Mouse (Mus musculus): Measurements from ENCODE around the gene Scoc. TPM values are rescaled to one million over a fixed set of nuclear protein-coding genes. Genes with fewer than 3 reads are reported as not detected.
A peak's percentile ranks its signal among the peaks of the same experiment; 100 is the strongest.
"Not testable (repeated sequence)": the region's sequence is repeated elsewhere in the genome, so short reads cannot be mapped to it uniquely, and the experiment has no call there.

The Scoc gene
- 10 to 100 TPM; 80.2 to 90.2 TPM for total RNA-seq (2021)
- long read RNA-seq, experiment 1, transcript Scoc-203 (4 exons, 409 nt): major isoform, 25 of 30 reads
- long read RNA-seq, experiment 1, partial matches to known transcripts: 2 of 30 reads
- long read RNA-seq, experiment 1, other reads (novel, unspliced or antisense): 0 of 30 reads
- long read RNA-seq, experiment 2, transcript Scoc-203 (4 exons, 409 nt): major isoform, 39 of 44 reads
- long read RNA-seq, experiment 2, partial matches to known transcripts: 0 of 44 reads
- long read RNA-seq, experiment 2, other reads (novel, unspliced or antisense): 3 of 44 reads

DNA sequence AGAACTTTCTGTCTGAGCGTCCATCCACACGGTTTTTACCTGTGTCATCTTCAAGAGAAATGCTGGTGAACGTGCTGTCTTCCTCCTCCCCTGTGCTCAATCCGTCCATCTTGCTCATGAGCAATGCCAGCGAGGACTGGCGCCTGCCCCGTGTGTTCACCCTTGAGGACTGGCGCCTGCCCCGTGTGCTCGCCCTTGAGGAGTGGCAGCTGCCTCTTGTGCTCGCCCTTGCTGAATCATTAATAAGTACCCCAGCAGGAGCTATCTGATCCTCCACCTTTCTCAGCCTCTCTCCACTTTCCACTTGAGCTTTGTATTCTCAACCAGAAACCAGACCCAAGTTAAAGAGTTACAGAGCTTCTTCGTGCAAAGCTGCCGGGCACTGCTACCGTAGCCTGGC lies at the start of gene Scoc:
Gene Scoc, minus strand, starts transcription at position 170 of the 400 bp plus-strand sequence.
- DNase-seq (ENCODE audit: low spot score in 2 of 2): no peak

DNA sequence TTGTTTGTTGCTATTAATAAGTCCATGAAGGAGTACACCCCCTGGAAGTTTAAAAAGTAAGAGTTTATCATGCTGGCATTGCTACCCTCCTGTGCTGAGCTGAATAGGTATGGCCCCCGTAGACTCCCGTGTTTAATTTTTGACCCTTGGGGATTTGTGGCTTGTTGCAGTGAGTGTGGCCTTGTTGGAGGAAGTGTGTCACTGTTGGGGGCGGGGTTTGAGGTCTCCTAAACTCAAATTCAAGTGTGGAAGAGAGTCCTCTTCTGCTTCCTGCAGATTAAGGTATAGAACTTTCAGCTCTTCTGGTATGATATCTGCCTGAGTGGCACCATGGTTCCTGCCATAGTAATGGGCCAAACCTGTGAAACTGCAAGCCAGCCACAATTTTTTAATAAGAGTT lies 1.4 kb upstream of the Scoc start:
- no peak for DNase-seq (ENCODE audit: low spot score in 2 of 2)

DNA sequence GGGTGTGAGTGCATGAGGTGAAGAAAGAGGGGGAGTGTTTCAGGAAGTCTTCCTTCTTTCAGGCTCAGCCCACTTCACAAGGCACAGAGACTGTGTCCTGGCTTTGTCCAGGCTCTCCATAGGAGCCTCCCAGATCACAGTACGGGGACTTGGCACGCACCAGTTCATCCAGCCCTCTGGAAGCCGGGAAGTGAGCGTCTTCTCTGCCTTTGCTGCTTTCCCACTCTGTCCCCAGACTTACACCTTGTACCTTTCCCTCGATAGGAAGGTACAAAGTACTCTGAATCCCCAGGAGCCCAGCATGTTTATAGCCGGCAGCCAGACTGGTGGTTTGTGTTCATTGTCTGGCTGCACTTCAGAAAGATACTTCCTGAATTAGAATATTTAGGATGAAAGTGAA lies 1.1 kb downstream of the Scoc start:
- DNase-seq (ENCODE audit: low spot score in 2 of 2): no peak

DNA sequence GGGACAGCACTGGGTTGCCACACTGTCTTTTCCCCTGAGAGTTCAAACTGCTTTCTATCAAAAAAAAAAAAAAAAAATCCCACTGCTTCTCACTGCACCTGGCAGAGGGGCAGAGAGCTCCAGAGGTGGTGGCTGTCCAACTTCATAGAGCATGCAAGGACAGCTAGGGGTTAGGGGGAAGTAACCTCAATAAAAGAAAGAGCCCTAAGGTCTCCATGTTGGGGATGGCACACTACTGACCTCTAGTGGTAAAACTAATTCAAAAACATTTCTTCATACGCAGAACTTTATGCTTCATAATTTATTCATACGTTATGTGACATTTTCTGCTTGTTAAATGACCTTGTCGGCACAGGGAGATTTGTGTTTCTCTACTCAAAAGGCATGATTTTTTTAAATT lies 7.1 kb downstream of the Scoc start:
- DNase-seq (ENCODE audit: low spot score in 2 of 2): no peak

DNA sequence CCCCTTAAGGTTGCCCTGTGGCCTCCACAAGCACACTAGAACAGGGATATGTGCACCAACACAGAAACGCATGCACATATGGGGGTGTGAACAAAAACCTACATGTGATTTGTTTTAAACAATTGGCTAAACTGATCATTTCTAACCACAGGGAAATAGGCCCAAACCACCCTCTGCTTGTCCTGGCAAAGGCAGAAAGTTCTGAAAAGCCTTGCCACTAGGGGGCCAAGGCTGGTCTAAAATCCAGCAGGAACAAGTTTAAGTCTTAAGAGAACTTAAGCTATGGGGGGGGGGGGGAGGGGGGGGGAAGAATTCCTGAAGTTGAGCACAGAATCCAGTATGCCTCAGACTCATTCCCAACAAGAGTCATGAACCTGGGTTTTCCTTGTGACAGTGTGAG lies 8.2 kb downstream of the Scoc start:
- DNase-seq (ENCODE audit: low spot score in 2 of 2): no peak

DNA sequence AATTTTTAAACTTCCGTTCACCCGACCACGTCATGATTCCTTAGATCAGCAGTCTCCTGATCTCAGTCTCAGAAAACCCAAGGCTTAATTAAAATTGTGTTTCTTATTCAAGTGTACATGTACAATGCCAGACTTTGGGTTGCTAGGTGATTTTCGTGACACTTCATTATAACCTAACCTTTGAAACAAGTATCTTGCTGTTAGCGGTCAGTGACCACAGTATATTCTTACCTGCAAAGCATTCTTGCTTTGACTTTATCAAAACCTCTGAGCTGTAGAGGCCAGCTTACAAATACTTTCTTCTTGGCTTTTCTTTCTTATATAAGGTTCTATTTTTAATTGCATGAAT lies 15.2 kb downstream of the Scoc start:
- DNase-seq (ENCODE audit: low spot score in 2 of 2): no peak

DNA sequence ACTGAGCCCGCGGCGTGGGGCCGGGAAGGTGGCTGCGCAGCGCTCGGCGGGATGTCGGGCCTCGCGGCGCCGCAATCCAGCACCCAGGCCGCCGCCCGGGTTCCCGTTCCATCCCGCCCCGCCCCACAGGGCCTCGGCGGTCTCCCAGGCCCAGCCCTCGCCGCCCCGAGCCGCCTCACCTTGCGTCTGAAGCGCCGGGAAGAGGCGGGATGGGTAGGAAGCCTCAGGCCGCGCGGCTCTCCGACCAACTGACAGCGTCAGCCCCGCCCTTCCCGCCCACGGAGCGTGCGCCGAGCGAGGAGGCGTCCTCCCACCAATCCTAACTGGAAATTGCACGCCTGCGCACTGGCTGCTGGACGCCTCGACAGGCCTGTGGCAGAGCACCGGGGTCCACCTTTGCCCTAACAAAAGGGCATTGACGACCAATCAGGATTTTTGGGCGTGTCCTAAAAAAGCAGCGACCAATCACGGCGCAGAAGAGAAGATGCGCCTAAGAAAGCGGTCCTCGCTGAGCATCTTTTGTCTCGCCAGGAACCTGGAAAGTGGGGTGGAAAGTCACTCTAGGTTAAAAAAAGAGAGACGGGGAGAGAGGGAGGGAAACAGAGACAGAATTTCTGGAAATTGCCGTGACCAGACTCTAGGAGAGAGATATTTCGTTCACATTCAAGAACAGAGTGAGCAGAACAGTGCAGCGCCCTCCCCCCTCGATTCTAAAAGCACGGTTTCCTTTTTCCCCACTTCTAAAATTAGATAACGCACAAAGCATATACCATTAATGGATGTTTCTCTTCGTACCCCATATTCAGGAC lies 15.7 kb downstream of the Scoc start:
- peak; percentile 96 to 97 for DNase-seq (ENCODE audit: low spot score in 2 of 2)

DNA sequence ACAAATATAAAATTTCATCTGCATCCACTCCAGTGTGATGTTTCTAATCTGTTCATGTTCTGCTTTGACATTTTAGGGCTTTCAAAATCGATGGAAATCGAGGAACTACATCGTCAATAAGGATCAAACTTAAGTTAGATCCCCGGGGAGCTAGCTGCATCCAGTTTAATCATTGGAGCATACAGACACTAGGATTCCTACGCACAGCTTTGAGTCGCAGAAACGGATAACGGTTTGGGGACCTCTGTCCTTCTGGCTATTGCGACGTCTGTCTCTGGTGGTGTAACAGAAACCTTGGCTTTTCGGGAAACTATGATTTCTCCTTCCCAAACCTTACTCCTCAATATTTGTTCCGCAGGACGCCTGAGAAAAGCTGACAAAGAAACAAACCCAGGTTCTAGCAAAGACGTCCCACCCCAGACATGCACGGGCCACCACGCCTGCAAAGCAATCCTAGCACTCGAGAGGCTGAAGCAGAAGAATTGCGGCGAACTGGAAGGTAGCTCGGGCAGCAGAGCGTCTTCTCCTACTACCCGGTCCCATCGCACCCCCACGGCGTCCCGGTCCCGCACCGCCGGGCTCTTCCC lies 16.4 kb downstream of the Scoc start:
- no peak for DNase-seq (ENCODE audit: low spot score in 2 of 2)

DNA sequence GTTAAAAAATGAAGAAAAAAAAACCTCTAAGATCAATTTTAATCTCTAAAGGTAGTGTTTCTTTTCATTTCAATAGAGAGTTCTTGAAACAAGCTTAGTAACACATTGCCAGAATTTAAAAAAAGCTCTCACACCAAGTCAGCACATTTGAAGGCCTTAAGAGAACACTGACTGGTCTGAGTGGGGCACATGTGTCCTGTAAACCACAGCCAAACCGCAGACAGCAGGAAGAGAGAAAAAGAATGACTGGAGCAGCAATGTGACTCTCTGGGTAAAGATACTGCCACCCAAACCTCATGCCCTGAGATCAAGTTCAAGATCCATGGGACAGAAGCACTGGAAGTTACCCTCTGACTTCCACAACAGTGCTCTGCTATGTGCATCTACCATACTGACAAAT lies 21.1 kb downstream of the Scoc start:
- DNase-seq (ENCODE audit: low spot score in 2 of 2): no peak

DNA sequence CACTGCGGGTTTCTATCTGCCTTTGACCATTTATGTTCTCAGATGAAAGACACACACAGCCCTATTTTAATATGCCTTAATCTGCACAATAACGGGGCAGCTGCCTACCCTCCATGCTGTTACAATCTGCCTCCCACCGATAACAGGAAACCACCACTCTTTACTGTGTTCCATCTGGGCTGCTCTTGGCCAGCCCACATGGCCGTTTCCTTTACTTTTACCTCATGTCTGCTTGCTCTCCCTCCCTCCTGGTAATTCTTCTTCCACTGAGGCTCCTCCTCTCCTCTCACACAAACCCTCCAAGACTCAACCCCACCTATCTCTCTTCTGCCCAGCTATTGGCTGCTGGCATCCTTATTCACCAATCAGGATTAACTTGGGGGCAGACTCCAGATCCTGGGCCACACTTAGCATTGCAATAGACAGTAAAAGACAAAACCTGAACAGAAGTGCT lies 29.1 kb downstream of the Scoc start:
- no peak for DNase-seq (ENCODE audit: low spot score in 2 of 2)

DNA sequence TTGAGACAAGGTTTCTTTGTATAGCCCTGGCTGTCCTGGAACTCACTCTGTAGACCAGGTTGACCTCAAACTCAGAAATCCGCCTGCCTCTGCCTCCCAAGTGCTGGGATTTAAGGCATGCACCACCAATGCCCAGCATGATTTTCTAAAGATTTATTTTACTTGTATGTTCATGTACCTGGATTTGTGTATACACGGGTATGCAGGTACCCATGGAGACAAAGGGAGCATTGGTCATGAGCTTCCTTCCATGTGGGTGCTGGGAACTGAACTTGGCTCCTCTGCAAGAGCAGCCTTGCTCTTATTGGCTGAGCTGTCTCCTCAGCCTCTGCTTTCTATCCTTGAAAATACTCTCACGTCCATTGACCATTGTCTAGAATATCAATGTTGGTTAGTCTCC lies 29.6 kb downstream of the Scoc start:
- not testable (repeated sequence) for DNase-seq (ENCODE audit: low spot score in 2 of 2)

DNA sequence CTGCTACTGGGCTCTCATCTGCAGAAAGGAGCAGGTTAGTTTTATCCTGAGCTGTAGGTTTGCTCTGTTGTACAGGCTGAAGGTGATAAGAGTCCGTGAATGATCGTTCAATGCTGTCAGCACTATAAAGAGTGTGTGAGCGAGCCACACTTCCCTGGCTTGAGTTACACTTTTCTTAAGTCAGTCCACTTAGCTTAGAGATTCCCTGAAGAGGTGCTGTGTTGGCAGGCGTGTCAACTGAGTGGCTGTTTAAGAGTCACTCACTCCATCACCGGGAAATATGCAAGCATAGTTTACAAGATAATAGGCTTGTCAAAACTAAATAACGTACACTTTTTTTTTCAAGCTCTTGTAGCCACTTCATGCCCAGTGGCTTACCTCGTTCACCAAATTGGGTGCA lies 31.2 kb downstream of the Scoc start:
- no peak for DNase-seq (ENCODE audit: low spot score in 2 of 2)

DNA sequence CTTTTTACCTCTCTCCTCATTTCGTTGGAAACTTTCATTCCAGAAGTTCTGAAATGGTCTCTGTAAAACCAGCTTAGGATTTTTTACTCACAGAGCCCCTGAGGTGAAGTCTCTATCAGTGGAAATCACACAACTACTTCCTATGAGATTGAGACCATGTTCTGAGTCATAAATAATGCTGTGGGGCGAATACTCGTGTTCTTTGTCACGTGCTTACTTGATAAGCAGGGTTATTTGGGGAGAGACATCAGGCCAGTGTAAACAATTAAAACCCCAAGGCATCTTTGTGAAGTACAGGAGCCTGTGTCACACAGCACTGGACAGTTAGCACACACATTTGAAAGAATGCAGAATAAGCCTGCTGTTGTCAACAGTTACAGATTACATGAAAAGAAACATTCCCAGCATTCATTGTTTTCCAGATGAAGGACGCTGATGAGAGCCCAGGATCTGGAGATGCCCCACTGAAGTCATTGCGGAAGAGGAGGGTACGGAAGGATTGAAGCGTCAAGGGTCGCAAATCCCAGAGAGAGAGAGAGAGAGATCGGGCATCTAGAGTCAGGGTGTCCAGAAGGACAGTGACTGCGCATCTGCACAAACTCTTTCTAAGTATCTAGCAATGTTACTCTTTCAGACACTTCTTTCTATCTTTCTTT lies 32.0 kb downstream of the Scoc start:
- no peak for DNase-seq (ENCODE audit: low spot score in 2 of 2)

DNA sequence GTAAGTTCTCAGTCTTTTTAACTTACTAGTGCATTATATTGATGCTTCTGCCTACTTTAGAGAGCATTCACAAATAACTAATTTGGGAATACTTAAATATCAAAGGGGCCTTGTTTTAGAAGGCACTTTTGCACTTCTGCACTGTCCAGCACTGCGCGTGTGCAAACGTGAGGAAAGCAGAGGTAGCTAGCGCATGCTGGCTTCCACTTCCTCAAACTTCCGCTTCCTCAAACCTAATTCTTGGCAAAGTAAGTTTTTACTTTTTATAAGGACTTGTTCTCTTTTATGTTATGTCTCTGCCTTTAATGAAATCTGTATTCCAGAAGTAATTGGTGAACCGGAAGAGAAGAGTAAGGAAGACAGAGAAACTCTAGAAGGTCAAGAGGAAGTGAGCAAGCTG lies 33.0 kb downstream of the Scoc start:
- DNase-seq (ENCODE audit: low spot score in 2 of 2): no peak

DNA sequence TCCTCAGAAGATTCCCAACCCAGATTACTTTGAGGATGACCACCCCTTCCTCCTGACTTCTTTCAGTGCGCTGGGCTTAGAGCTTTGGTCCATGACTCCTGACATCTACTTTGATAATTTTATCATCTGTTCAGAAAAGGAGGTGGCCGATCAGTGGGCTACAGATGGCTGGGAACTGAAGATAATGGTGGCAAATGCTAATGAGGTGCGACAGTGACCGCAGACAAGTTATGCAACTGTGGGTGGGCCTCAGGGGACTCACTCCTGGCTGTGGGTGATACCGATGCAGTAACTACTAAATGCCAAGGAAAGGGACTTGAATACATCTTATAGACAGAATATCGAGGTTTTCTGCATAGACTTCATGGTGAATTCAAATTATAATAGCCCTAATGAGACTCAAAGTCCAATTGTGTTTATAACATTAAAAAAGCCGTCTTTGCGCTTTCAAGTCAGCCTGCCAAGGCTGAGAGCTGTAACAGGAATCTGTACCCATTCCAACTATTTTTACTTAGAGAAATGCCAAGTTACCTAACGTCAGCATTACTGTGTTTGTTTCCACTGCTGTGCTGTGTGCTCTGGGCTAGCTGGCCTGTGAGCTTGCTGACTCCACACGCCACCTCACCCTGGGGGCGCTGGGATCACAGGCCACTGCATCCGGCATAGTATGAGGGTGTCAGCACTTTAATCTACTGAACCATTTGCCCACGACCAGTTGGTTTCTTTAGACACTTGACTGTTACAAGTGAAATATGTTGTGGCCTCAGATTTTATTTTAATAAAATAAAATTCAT lies 35.0 kb downstream of the Scoc start:
- no peak for DNase-seq (ENCODE audit: low spot score in 2 of 2)

DNA sequence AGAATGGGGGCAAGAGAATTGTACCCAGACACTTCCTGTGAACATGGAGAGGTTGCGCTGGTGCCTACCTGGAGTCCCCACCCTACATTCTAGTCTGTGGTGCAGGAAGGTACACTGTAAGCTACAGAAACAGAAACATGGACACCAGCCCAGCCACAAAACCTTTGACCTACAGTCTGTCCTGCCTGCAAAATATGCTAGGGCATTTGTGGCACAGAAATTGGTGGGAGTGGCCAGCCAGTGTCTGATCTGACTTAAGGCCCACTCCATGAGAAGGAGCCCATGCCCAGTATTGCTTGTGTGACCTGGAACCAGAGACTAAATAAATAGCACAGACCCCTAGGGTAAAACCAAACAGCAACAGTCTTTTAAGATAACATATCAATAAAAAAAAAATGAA lies 36.8 kb downstream of the Scoc start:
- DNase-seq (ENCODE audit: low spot score in 2 of 2): no peak

DNA sequence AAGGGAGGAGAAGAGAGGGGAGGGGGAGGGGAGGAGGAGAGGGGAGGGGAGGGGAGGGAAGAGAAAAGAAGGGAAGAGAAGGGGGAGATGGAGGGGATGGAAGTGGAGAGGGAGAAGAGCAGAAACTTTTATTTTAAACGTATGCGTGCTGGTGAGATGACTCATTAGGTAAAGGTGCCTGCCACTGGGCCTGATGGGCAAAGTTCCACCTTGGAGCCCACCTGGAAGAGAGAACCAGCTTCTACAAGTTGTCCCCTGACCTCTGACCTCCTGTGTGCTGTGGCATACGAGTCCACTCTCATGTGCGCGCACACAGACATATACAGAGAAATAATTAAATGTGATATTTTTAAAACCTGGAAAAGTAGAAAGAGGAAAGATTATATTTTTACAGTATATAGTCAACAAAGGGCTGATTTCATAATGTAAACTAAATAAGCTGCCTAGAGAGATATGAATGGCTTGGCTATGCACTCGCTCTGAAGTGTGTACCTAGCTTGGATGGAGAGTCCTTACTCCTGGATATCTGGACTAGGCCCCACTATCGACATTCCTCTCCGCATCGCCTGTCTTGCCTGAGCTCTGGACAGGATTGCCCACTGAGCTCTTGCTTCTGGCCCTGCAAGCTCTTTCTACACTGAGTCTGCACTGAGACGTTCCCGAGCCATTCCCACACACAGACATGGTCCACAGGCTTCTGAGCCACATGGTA lies 39.2 kb downstream of the Scoc start:
- no peak for DNase-seq (ENCODE audit: low spot score in 2 of 2)

DNA sequence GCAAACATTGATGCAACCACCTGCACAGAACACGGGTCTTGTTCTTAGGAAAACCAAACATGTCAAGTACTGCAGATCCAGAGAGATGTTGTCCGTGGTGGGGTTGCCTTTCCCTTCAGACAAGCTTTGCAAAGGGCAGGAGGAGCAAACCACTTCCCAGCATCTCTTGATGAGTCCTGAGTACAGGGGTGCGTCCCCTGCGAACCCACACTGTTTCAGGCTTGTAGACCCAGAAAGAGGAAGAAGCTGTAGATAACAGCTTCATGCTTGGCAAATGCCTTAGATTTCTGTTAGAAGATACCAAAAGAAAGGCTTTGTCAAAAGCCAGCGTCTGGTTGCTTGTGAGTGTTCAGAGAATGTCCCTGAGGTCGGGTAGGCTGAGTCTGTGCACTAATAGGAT lies 40.2 kb downstream of the Scoc start:
- no peak for DNase-seq (ENCODE audit: low spot score in 2 of 2)

DNA sequence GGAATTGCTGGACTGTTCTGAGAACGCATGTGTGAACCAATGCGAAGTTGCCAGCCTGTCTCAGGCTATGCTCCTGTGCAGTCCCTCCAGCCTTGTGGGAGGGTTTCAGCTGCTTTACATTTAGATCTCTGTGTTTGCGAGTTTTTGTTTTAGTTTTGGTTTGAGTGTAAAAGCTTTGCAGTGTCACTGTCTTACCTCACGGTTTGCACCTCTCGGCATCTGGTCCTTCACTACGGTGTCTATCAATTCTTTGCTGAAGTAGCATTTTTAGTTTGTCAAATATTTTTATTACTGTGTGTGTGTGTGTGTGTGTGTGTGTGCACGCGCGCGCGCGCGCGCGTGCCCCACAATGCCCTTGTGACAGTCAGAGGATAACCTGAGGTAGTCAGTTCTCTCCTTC lies 41.3 kb downstream of the Scoc start:
- DNase-seq (ENCODE audit: low spot score in 2 of 2): no peak

DNA sequence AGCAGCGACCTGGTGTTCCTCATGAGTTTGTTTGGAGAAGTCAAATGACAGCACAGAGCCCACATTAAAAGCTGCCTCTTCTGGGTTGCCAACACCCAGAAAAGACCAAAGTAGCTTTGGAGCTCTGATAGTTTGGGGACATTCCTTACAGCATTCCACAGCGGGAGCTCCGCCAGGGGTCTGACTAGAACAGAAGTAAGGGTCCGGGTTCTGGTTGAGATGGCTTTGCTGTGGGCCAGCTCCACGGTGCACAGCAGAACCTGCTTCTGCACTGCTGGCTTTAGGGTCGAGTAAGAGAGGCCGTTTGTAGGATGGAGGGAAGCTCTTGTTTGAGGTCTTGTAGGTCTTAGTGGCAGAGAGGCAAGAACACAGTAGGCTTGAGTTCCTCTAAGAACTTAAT lies 49.7 kb downstream of the Scoc start:
- DNase-seq (ENCODE audit: low spot score in 2 of 2): no peak

Measured in adrenal gland, adult 18-20 months (tissue).